Mouse (Mus musculus): ENCODE measurements around the gene Zap70. TPM values are rescaled to one million over a fixed set of nuclear protein-coding genes. Genes with fewer than 3 reads are reported as not detected.
A peak's percentile ranks its signal among the peaks of the same experiment; 100 is the strongest.

Gene Zap70
- polyA plus RNA-seq, 1 experiment from 2014 or later = 0.43 TPM

GRCm38 (mm10) chr1:36830913-36831866 lies 69.6 kb downstream of the Zap70 start:
- Histone ChIP-seq H3K4me3 (ENCODE audit: low read depth, low read length) (no peak overlapping the region), H3K27ac (ENCODE audit: low read depth) (peak overlapping the region; percentile 33; the same call in 1 of the 2 replicates), H3K4me2 (no peak overlapping the region), H3K4me1 (ENCODE audit: insufficient read depth) (no peaks in the 10 kb centered on the region), H3K27me3 (ENCODE audit: insufficient read depth, low read length) (no peaks in the 10 kb centered on the region), H3K9ac (no peak overlapping the region), H3K36me3 (ENCODE audit: insufficient read depth) (peaks cover 50% of the 10 kb centered on the region), H3K9me3 (ENCODE audit: low read depth, low read length) (no peaks in the 10 kb centered on the region)
- WGBS = 65% methylated on average over 14 of the region's 14 CpGs
- DNase-seq (no peak), ATAC-seq (ENCODE audit: insufficient read depth) (no peak)
- TF ChIP-seq CTCF (IDR thresholded peaks at IDR 0.05; ENCODE audit: low read depth) = no peak

Other genes with a start within 250 kb of the Zap70 start
- 5.4 and 5.9 TPM in 2 replicates for gene Cnnm3, start 249.9 kb upstream of the Zap70 start, polyA plus RNA-seq (2014; fragmentation: Nextera tagmentation; extraction: Ambion mirVana)
- gene Ankrd23, start 224.9 kb upstream of the Zap70 start, polyA plus RNA-seq (2014; fragmentation: Nextera tagmentation; extraction: Ambion mirVana) = 11.6 and 11.7 TPM in 2 replicates
- gene Gm42417, start 222.4 kb upstream of the Zap70 start, polyA plus RNA-seq (2014; fragmentation: Nextera tagmentation; extraction: Ambion mirVana) = not detected in 2 replicates
- gene Ankrd39, start 214.4 kb upstream of the Zap70 start, polyA plus RNA-seq (2014; fragmentation: Nextera tagmentation; extraction: Ambion mirVana) = 18.9 and 19.9 TPM in 2 replicates
- gene Sema4c, start 203.4 kb upstream of the Zap70 start, polyA plus RNA-seq (2014; fragmentation: Nextera tagmentation; extraction: Ambion mirVana) = 2.2 and 2.7 TPM in 2 replicates
- 1.9 and 3.6 TPM in 2 replicates for gene Fam178b, start 78.6 kb upstream of the Zap70 start, polyA plus RNA-seq (2014; fragmentation: Nextera tagmentation; extraction: Ambion mirVana)
- gene Cox5b, start 70.3 kb upstream of the Zap70 start, polyA plus RNA-seq (2014; fragmentation: Nextera tagmentation; extraction: Ambion mirVana) = 518 and 549 TPM in 2 replicates
- not detected in 2 replicates for gene 4933424G06Rik, start 51.6 kb upstream of the Zap70 start, polyA plus RNA-seq (2014; fragmentation: Nextera tagmentation; extraction: Ambion mirVana)
- gene Actr1b, start 47.4 kb upstream of the Zap70 start, polyA plus RNA-seq (2014; fragmentation: Nextera tagmentation; extraction: Ambion mirVana) = 93.6 and 98.7 TPM in 2 replicates
- 18.4 TPM in 2 replicates for gene Tmem131, start 181.9 kb downstream of the Zap70 start, polyA plus RNA-seq (2014; fragmentation: Nextera tagmentation; extraction: Ambion mirVana)

Measured in lung, embryonic 14.5 days (tissue).